Mouse (Mus musculus): ENCODE data around the gene Olfr1248.
"Not testable (repeated sequence)": the region's sequence is repeated elsewhere in the genome, so short reads cannot be mapped to it uniquely, and the experiment has no call there.

Gene Olfr1248

GRCm38 (mm10) chr2:89618145-89618544, at the start of gene Olfr1248:
TSS of gene Olfr1248 (minus strand) at chr2:89618245.
- DNase-seq: not testable (repeated sequence)

GRCm38 (mm10) chr2:89661367-89661766, 43.3 kb upstream of the Olfr1248 start, which contains the start of gene Olfr1250:
TSS of gene Olfr1250 (minus strand) at chr2:89661467.
- DNase-seq: no peak

- DNase-seq: no peak
Observed at GRCm38 (mm10) chr2:89634883-89635282, 16.8 kb upstream of the Olfr1248 start, which contains the start of gene Olfr1249. TSS of gene Olfr1249 (minus strand) at chr2:89634983.

- no peak for DNase-seq
Observed at GRCm38 (mm10) chr2:89614030-89614429, 4.0 kb downstream of the Olfr1248 start, which contains the start of gene Olfr1247. TSS of gene Olfr1247 (minus strand) at chr2:89614130.

- DNase-seq: no peak
Observed at GRCm38 (mm10) chr2:89593057-89593456, 25.0 kb downstream of the Olfr1248 start, which contains the start of gene Olfr1246. TSS of gene Olfr1246 (minus strand) at chr2:89593157.

- DNase-seq: no peak
Observed at GRCm38 (mm10) chr2:89578347-89578746, 39.7 kb downstream of the Olfr1248 start, which contains the start of gene Olfr1245. TSS of gene Olfr1245 (minus strand) at chr2:89578447.

Measured in kidney, adult 11 months (tissue).